Mouse (Mus musculus) hindbrain, postnatal 0 days (tissue): ENCODE data around the gene D430019H16Rik. TPM values are rescaled to one million over a fixed set of nuclear protein-coding genes. Genes with fewer than 3 reads are reported as not detected.

Source experiments
- ATAC-seq: fragments of 200-750 bp; cut with Nextera tagmentation; 2 replicates; pipeline ENCODE4 v1.8.0; 2017; ENCODE audit warnings: mild to moderate bottlenecking, moderate TSS enrichment, moderate library complexity
- DNase-seq: peaks from one replicate; pipeline ENCODE4 v3.0.0-alpha.2; 2015; ENCODE audit warnings: low spot score
- H3K27ac ChIP-seq: fragments of 300-500 bp; sonication (generic); 2 replicates; pipeline ENCODE4 v1.5.1; 2014; ENCODE audit warnings: mild to moderate bottlenecking
- H3K27me3 ChIP-seq: fragments of 300-500 bp; sonication (generic); 2 replicates; pipeline ENCODE4 v1.6.1; 2014; ENCODE audit warnings: low read length, mixed read lengths; ENCODE audit not compliant: insufficient read depth
- H3K36me3 ChIP-seq: fragments of 300-500 bp; sonication (generic); 2 replicates; pipeline ENCODE4 v1.6.1; 2014; ENCODE audit warnings: low read length, mixed read lengths; ENCODE audit not compliant: insufficient read depth
- H3K4me1 ChIP-seq: fragments of 300-500 bp; sonication (generic); 2 replicates; pipeline ENCODE4 v1.6.1; 2014; ENCODE audit warnings: antibody characterized with exemption, low read length, mixed read lengths; ENCODE audit not compliant: insufficient read depth
- H3K4me2 ChIP-seq: fragments of 300-500 bp; sonication (generic); 2 replicates; pipeline ENCODE4 v1.6.1; 2014; ENCODE audit warnings: low read depth, mild to moderate bottlenecking, low read length, moderate library complexity, mixed read lengths
- H3K4me3 ChIP-seq: fragments of 300-500 bp; sonication (generic); 2 replicates; pipeline ENCODE4 v1.5.1; 2014; ENCODE audit warnings: low read length
- H3K9ac ChIP-seq: fragments of 300-500 bp; sonication (generic); replicated peaks from 2 replicates; pipeline ENCODE4 v1.6.1; 2014; ENCODE audit warnings: mild to moderate bottlenecking, low read length, moderate library complexity, mixed read lengths
- H3K9me3 ChIP-seq: fragments of 300-500 bp; sonication (generic); 2 replicates; pipeline ENCODE4 v1.6.1; 2016; ENCODE audit warnings: low read length, mixed read lengths
- CTCF ChIP-seq: IDR thresholded peaks from 2 replicates; pipeline ENCODE4 v1.5.1; 2016; ENCODE audit warnings: antibody characterized with exemption, control low read depth, low read depth
- WGBS: fragments of 180-500 bp; shearing (Covaris S2); extraction: QIAGEN DNeasy Blood & Tissue Kit; methylation state at CpG from one replicate; pipeline ENCODE4 v1.1.7; 2014; 5-methylcytosine and 5-hydroxymethylcytosine counted together
- polyA plus RNA-seq: library from polyadenylated mRNA; unstranded; fragments of >200 nt; fragmentation: Nextera tagmentation; extraction: Ambion mirVana; gene quantifications from 2 replicates; pipeline ENCODE4 v1.2.1, GENCODE M21; 2015
- total RNA-seq: library from RNA; depleted of rRNA; stranded (reverse); fragments of >200 nt; gene quantifications from 2 replicates; pipeline ENCODE4 v1.2.3, GENCODE M21; 2014; rRNA removed

The D430019H16Rik gene
- total RNA-seq (140 TPM in 2 replicates), polyA plus RNA-seq (8.6 and 8.9 TPM in 2 replicates)

DNA sequence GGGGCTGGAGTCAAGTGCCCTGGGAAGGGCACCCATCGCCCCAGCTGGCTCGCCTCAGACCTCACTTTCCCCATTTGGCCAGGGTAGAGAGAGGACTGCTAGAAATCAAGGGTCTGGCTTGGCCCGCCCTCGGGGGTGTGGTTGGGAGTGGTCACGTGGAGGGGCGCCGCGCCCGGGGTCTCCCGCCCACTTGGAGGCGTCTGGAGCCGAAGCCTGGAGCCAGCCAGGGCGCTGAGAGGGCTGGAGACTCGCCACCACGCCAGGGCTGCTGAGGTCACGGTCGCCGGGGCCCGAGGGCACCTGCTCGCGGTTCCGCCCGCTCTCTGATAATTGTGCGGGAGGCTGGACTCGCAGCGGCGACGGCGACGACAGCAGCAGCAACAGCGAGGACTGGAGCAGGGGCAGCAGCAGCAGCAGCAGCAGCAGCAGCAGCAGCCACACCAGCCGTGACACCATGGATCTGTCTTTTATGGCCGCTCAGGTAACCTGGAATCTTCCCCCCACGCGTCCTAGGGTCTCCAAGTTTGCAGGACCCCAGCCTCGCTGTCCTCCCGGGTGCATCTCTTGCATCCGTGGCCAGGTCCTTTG, at the start of gene D430019H16Rik:
TSS of gene D430019H16Rik (plus strand) at position 187 of the 588 bp plus-strand sequence.
- ATAC-seq (peak; percentile 91), DNase-seq (peak; percentile 89)
- no peaks in the 10 kb centered on the region for H3K9me3 ChIP-seq
- under 1% methylated on average over 34 of the region's 38 CpGs for WGBS
- peaks cover 9% of the 10 kb centered on the region; the same call in 1 of the 2 replicates for H3K4me1 ChIP-seq
- peak within 1 kb of the TSS; percentile 73 for H3K4me3 ChIP-seq
- TF ChIP-seq CTCF = no peak
- H3K27me3 ChIP-seq = no peaks in the 10 kb centered on the region
- peak within 1 kb of the TSS; percentile 79 for H3K4me2 ChIP-seq
- peak within 1 kb of the TSS; percentile 77 for H3K27ac ChIP-seq
- H3K9ac ChIP-seq = peak within 1 kb of the TSS; percentile 55
- no peaks in the 10 kb centered on the region for H3K36me3 ChIP-seq

DNA sequence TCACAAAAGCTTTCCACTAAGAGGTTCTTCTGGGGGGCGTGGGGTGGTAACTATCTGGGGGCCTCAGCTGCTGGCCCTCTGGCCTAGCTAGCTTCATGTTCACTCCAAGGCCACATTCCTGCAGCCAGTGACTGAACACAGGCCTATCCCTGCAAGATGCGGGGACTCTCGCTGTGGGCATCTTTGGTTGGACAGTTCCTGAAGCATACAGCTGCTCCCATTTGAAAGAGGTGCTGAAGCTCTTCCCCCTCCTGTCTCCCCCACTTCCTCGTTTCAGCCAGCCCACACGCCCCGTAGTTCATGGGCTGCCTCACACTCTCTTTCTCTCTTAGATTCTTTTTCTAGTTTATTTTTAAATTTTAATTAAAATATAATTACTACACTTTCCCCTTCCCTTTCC, 47.6 kb upstream of the D430019H16Rik start:
- no peak overlapping the region for H3K4me2 ChIP-seq
- DNase-seq (no peak), ATAC-seq (no peak)
- no peak overlapping the region for H3K9ac ChIP-seq
- no peak for TF ChIP-seq CTCF
- H3K4me3 ChIP-seq = no peak overlapping the region
- WGBS = 75% methylated on average over 6 of the region's 6 CpGs
- no peaks in the 10 kb centered on the region for H3K36me3 ChIP-seq
- no peaks in the 10 kb centered on the region for H3K4me1 ChIP-seq
- no peaks in the 10 kb centered on the region for H3K9me3 ChIP-seq
- no peak overlapping the region for H3K27ac ChIP-seq
- no peaks in the 10 kb centered on the region for H3K27me3 ChIP-seq

DNA sequence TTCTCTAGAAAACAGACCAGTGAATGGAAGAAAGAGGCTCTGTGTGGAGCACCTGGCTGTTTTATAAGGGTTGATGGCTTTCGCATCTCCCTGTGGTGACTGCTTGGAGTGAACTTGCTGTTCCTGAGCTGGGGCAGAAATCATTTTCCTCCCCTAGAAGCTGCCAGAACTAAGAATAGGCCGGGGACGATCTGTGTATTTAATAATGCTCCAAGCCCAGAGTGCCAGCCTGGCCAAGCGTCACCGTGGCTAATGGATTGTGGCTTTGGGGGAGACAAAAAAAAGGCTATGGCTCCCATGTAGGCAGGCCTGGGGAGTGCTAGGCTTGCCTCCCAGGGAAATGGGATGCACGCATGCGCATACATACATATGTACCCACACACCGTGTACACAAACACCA, 39.7 kb upstream of the D430019H16Rik start:
- no peaks in the 10 kb centered on the region for H3K27me3 ChIP-seq
- no peak for TF ChIP-seq CTCF
- no peaks in the 10 kb centered on the region for H3K9me3 ChIP-seq
- no peaks in the 10 kb centered on the region for H3K36me3 ChIP-seq
- no peak for DNase-seq
- H3K27ac ChIP-seq = no peak overlapping the region
- H3K9ac ChIP-seq = no peak overlapping the region
- no peak overlapping the region for H3K4me3 ChIP-seq
- H3K4me1 ChIP-seq = no peaks in the 10 kb centered on the region; the same call in 1 of the 2 replicates
- H3K4me2 ChIP-seq = no peak overlapping the region
- WGBS = 58% methylated on average over 8 of the region's 8 CpGs
- no peak for ATAC-seq

DNA sequence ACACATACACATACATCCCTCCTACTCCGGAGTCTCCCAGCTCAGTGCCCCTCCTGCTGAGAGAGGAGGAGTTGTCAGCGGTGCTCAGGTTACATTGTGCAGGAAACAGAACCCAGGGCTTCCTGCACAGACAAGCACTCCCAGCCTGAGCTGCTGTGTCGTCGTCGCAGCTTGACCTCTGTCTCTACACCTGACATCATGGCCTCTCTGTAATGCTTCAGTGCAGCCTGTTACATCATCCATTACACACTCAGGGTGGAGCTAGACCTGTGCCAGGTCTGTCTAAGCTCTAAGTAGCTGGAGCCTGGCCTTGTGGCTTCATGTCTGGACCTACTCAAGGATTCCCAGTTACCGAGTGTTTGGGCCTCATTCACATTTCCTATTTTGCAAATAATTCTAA, 33.2 kb upstream of the D430019H16Rik start:
- DNase-seq = no peak
- Histone ChIP-seq H3K4me3 (no peak overlapping the region), H3K36me3 (no peaks in the 10 kb centered on the region), H3K9ac (no peak overlapping the region), H3K27me3 (no peaks in the 10 kb centered on the region), H3K4me2 (no peak overlapping the region), H3K9me3 (no peaks in the 10 kb centered on the region), H3K4me1 (no peaks in the 10 kb centered on the region; the same call in 1 of the 2 replicates), H3K27ac (no peak overlapping the region)
- ATAC-seq = no peak
- no peak for TF ChIP-seq CTCF
- 56% methylated on average over 6 of the region's 6 CpGs for WGBS

DNA sequence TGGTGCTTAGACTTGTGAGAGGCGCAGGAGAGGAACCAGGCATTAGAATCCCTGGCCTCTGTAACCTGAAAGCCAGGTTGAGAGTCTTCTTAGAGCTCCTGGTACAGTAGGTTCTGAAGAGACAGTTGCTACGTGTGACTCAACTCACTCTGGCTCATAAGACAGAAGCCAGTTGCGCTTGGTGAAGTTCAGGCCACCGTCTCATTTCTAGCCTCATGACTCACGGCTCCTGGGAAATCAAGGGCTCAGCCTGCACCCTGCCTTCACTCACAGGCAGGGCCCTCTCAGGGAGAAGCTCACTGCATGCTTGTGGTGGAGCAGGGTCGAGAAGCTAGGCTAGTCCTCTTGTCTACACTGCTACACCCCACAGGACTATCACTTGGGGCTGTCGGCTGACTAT, 27.1 kb upstream of the D430019H16Rik start:
- Histone ChIP-seq H3K27ac (no peak overlapping the region), H3K4me1 (no peaks in the 10 kb centered on the region), H3K27me3 (no peaks in the 10 kb centered on the region), H3K9ac (no peak overlapping the region), H3K36me3 (no peaks in the 10 kb centered on the region), H3K4me3 (no peak overlapping the region), H3K9me3 (no peaks in the 10 kb centered on the region), H3K4me2 (no peak overlapping the region)
- 75% methylated on average over 7 of the region's 7 CpGs for WGBS
- DNase-seq (no peak), ATAC-seq (no peak)
- no peak for TF ChIP-seq CTCF

DNA sequence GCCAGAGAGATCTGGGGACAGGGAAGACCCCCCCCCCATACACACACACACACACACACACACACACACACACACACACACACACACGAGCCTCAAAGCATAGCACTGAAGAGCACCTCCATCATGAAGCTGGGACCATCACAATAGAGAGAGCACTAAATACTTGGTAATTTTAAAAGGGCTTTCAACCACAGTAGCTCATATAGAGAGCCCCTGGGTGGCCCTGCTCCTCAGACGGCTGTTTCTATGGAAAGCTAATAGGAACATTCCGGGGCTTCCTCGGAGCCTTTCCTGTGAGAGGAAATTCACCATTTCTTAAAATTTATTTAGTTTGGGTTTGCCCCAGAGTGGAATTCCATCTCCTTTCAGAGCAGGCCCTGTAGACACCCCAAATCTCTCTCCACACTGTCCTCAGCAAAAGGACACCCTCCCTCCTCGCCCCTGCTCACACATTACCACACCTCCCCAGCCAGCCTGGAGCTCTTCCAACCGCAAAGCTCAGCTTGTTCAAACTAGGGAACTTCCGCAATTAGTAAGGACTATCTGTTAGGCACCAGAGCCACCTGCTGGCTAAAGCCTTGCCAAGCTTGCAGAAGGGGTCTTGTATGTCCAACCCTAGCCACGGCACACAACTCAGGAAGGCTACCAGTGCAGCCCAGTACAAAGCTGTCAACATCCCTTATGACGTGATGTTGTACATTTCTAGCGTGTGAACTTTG, 26.5 kb upstream of the D430019H16Rik start:
- peak; percentile 97 for DNase-seq
- no peaks in the 10 kb centered on the region for H3K4me1 ChIP-seq
- H3K36me3 ChIP-seq = no peaks in the 10 kb centered on the region
- peak; percentile 85 for ATAC-seq
- peak; percentile 97 for TF ChIP-seq CTCF
- H3K4me2 ChIP-seq = peak overlapping the region; percentile 21; the same call in 1 of the 2 replicates
- WGBS = 25% methylated on average over 10 of the region's 10 CpGs
- no peaks in the 10 kb centered on the region for H3K9me3 ChIP-seq
- H3K27ac ChIP-seq = no peak overlapping the region
- no peak overlapping the region for H3K4me3 ChIP-seq
- H3K27me3 ChIP-seq = no peaks in the 10 kb centered on the region
- H3K9ac ChIP-seq = 0 out of 2 replicates have a peak overlapping the region, but pooled peaks have one; percentile 17

DNA sequence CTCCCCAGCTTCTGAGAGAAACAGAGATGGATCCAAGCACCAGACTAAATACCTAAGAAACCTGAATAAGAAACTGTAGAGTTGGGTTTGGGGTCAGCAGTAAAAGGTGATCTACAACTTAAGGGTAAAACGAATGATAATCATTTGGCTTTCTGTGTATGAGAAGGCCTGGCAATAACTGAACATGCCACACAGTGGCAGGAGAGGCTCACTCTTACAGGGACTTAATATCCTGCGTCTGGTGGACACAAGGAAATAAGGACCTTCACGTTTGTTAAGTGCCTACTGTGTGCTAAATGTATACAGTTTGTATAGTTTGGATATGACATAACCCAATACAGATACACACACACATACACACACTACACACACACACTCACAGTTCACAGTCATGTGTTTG, 21.8 kb upstream of the D430019H16Rik start:
- peak; percentile 67 for DNase-seq
- ATAC-seq = 0 out of 2 replicates have a peak, but pooled peaks have one; percentile 41

More for the DNA sequence above, 21.8 kb upstream of the D430019H16Rik start:
- Histone ChIP-seq H3K27ac (no peak overlapping the region), H3K9ac (no peak overlapping the region), H3K9me3 (no peaks in the 10 kb centered on the region), H3K27me3 (no peaks in the 10 kb centered on the region), H3K4me3 (no peak overlapping the region), H3K36me3 (no peaks in the 10 kb centered on the region), H3K4me2 (no peak overlapping the region), H3K4me1 (no peaks in the 10 kb centered on the region)
- WGBS = 55% methylated on average over 3 of the region's 3 CpGs
- peak; percentile 88 for TF ChIP-seq CTCF
